Mouse (Mus musculus) liver, adult (tissue): ENCODE results near the gene Ptgs1.

Experiments
- GATA4 ChIP-seq: IDR thresholded peaks from 2 replicates; pipeline ENCODE4 v1.6.1; 2014; ENCODE audit warnings: mild to moderate bottlenecking, low read length; ENCODE audit not compliant: insufficient replicate concordance

Gene Ptgs1

DNA sequence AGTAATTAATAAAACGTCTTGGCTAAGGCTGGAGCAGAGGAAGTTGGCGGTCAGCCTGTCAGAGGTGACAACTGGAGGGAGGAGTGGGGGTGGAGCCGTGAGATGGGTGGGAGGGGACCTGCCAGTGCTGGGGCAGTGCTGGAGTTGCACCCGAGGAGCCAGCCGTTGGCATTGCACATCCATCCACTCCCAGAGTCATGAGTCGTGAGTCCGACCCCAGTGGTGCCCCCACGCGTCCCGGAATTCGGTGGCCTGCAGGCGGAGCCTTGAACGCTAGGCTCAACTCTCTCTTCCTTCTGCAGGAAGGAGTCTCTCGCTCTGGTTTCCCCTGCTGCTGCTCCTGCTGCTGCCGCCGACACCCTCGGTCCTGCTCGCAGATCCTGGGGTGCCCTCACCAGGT lies at the start of gene Ptgs1:
Gene Ptgs1 (plus strand): TSS at position 61 of the 400 bp plus-strand sequence.
- TF ChIP-seq GATA4 = no peak

DNA sequence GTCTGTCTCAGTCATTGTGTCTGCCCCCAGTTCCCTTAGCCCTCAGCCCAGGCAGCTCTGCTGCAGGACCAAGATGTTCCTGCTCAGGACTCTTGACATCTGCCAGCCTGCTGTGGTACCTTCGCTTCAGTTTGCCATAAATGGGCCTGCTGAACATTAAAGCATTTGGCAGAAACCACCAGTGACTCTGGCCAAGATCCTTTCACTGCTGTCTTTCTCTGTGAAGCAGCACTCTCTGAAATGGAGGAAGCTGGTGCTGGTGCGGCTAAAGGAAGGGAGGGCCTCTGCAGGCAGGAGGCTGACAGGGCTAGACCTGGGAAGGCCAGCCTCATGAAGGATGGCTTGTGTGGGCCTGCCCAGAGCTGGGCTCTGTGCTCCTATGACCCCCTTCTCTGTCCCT lies 46.9 kb upstream of the Ptgs1 start:
- no peak for TF ChIP-seq GATA4

DNA sequence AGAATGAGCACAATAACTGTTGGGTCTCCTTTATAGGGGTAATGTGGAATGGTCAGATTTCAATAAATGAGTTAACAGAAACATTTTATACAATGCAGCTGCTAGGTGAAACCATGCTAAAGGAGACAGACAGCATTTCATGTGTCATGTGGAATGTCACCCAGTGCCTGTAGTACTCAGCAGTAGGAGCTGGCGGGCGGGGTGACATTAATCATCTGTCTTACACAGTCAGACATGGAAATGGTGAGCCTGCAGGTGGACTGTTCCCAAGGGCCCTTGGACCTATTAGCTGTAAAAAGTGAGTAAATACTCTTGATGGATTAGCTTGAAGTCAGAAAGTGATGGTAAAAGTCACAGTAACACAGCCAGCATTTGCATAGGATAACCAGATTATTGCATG lies 46.0 kb upstream of the Ptgs1 start:
- no peak for TF ChIP-seq GATA4

DNA sequence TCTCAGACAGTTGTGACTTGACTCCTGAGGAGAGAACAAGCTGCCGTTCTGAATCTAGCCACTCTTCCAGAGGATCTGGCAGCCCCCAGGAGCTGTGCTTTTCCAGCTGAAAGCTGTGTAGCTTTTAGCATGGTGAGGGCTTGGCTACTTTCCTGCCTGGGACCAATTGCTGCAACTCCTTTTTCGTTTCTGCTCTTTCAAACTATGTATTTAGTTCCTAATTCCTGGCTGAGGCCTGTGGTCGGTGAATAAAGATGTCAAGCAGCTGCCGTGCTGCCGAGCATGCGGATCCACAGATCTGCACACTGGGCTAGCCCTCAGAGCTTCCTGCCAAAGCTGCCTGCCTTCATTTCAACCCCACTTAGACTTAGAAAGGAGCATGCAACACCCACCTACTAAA lies 45.4 kb upstream of the Ptgs1 start:
- TF ChIP-seq GATA4 = no peak

DNA sequence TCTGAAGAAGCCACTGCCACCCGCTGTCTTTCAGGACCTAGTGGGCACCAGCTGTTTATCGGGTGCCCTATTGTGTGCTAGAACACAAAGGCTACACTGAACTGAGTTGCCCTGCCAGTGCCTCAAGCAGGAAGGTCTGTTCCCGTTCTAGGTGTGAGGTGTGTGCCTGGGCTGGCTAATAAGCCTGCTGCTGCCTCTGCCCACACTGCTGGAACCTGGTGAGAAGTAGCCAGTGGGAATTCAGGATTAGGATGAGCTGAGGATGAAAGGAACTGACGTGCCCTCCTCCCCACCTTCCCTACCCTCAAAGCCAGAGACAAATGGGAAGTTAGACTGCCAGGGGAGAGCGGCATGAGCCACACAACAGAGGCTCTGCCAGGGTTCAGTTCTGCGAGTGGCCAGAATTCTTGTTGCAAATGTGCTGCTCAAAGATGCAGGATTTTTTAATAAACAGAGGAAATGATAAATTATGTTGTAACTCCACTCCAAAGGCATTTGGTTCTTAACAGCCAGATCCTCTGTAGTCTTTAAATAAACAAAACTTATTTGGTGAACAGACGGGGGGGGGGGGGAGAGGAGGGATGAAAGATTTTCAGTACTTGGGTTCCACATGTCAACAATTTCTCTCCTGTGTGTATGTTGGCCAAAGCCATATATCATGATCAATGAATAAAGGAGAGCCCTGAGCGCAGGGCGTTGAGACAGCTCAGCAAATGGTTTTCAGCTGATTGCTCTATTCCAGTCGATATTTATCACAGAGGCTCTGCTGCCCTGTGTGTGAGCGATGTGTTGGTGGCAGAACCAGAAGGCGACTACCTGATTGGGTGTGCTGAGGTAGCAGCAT lies 38.9 kb upstream of the Ptgs1 start:
- no peak for TF ChIP-seq GATA4

DNA sequence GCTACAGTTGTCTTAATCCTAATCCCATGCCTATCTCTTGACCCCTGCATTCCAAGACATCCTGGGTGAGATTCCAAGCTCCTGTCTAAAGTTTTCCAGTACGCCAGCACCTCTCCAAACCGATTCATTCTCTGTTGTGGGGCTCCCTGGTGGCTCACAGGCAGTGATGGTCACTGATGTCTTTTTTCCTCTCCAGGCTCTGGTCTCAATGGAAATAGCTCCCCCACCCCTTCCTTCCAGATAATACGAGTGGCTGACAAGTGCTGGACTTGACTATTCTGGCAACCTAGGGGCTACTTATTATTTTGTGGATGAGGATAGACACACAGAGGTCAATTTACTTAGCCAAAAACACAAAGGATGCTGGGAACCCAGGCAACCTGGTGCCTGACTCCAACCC lies 33.2 kb upstream of the Ptgs1 start:
- peak; percentile 13; the same call in 1 of the 2 replicates for TF ChIP-seq GATA4

DNA sequence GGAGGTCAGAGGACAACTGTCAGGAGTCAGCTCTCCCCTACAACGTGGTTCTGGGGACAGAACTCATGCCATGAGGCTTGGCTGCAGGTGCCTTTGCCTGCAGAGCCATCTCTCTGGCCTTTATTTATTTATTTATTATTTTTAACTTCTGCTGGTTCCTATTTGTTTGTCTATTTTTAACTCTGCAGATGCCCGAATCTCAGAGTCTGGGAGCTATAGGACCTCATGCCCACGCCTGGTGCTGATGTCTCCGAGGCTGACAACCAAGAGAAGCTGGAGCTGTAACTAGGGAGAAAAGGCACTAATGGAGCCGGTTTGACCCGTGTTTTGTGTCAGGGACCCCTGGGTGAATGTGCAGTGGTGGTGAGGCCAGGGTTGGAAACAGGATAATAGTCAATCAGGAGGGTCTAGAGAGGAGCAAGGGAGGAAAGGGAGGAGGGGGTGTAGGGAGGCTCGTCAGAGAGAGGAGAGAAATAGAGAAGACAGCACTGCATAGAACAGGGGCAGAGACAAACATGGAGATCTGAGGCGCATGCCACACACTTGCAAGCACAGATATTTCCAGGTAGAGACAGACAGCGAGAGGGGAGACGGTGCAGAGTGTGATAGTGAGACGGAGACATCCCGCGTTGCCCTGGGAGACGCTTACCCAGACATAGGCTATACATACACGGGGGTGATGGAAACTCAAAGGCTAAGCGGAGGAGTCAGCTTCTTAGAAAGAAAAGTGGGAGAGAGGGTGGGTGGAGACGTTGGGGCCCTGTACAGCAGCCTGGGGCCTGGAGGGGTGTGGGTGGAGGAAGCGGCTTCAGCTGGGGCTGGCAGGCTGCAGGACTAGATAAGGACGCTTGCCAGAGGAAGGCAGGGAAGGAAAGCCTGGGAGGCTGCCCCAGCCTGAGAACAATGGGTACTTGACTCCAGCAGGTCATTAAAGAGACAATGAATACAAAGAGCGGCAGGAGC lies 32.0 kb upstream of the Ptgs1 start:
- peak; percentile 85; the same call in 1 of the 2 replicates for TF ChIP-seq GATA4

DNA sequence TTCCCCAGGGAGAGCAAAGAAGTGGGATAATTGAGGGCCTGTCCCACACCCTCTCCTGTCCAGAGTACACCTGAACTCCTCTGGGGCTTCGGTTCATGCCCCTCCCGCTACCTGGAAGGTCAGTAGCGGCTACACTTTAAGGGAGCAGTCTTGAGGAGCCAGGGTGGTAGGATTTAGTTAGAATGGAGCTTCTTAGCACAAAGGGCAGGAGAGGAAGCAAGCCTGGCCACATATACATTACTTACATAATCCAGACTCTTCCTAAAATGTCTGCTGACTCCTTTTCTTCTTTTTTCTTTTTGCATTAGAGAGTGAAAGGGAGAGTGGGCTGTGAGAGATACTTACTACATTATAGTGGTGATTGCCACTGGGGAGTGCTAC lies 31.4 kb upstream of the Ptgs1 start:
- no peak for TF ChIP-seq GATA4

DNA sequence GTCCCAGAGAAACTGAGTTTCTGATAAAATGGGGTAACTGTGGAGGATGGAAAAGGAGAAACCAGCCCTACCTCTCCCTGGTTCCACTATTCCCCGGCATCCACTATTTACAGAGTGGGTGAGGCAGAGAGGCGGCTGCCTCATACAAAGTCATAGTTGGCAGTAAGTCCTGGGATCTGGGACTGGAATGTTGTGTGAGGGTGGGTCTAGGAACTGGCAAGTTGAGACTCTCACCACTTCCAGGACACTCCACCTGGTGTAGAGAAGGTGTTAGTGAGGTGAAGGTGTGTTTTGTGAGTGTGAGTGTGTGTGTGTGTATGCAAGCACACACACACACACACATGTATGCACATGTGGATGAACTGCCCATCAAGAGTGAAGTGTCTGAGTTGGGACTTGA lies 29.4 kb upstream of the Ptgs1 start:
- no peak for TF ChIP-seq GATA4

DNA sequence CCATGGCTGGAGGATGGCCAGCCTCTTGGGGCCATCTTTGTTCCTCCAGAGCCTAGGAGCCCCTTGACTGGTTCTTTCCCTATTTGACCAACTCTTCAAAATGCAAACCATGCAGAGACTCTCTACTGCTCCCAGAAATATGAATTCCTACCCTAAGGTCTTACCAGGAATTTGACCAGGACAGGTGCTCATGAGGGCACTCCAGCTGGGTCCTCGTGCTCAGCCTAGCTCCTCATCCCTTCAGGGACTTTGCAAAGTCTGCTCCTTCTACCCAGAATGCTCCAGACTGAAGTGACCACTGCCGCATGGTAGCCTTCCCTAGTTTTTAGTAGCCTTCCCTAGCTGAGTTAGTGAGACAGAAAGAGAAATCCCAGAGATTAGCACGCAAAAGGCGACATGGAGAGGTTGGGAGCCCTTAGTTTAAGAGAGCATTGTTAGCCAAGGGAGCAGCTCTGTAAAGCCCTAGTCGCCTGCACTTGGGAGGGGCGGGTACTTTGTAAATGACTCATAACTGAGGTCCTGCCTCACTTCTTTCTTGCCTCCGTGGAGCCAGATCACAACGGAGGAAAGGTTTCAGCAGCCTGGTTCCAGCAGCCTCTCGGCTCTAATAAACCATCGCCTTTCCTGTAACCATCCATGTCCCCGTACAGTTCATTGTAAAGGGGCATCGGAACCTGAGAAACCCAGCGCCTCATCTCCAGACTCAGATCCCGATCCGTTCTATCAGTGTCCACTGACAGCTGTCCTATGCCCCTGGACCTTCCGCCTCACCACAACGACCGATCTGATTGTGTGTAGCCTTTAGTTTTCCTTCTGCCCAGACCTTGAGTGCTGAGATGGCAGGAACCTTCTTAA lies 28.2 kb upstream of the Ptgs1 start:
- TF ChIP-seq GATA4 = no peak

DNA sequence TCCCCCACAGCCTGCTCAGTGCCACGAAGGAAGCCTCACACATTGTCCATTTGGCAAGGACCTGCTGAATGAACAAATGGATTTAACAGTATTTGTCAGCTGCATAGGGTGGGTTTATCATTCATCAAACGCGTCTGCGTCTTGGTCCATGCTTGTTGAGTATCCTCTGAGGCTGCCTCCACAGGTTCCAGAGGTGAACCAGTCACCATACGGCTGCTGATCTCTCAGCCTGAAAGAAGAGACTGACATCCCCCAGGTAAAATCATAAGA lies 27.7 kb upstream of the Ptgs1 start:
- TF ChIP-seq GATA4 = no peak

DNA sequence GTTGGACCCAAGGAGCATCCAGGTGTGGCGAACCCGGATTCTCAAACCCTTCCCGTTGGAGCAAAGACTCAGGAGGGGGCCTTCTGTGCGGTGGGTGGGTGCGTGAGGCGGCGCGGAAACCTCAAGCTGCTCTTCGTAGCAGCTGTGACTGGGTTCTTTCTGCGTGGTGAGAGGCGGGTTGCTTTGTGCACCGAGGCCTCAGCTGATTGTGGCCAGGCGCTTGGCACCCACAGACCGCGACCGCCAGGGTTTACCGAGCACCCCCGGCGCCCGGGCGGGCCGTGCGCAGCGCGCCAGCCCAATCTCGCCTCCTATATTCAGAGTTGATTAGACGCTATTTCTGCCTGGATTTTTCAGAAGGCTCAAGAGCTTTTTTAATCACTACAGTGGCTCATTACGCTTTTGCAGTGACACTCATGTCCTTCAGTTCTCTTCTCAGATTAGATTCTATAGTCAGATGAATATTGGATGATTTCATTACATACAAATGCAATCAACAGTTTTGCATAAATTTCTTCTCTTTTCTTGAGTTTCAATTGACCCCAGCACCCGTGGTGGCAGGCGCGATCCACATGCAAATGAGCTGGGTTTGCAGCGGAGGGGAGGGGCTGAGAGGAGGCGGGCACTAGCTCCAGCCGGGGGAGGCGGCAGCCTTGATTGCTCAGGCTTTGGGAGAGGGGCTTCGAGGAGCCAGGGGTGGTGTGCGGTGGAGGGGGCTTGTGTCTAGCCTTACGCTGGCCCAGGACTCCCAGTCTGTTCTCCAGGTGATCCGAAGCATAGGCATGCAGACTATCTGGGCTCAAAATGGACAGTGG lies 27.0 kb upstream of the Ptgs1 start:
- no peak for TF ChIP-seq GATA4

DNA sequence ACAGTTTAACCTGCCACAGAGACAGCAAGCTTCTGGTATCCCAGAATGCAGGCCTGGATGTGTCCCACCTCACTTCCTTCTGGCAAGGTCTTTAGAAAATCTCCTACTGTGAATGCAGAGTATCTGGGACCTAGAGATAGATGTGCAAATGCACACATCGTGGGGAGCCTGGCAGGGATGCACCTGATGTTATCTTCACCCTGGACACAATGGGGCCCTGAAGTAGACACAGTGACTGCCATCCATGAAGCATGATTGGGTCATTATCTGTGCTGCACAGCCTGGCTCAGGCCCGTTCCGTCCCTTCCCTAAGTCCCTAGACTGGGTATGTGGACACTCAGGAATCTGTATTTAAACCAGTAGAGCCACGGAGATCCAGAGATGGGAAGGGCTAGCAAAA lies 25.6 kb upstream of the Ptgs1 start:
- no peak for TF ChIP-seq GATA4

DNA sequence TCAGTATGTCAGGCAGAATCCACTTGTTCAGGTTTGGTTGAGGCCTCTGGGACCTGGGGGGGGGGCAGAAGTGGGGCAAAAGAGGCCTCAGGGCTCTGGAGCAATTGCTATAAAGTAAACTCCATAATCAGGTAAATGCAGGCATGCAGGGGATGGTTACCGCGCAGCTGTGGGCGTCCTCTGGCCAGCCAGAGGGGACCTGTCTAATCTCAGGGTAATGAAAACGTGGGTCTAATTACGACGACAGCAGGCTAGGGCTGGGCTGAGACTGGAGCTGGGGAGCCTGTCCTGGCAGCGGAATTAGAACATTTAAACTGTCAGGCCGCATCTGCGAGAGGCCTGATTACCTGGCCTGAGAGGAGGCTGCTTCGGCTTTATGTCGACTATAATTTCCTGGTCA lies 23.2 kb upstream of the Ptgs1 start:
- TF ChIP-seq GATA4 = no peak

DNA sequence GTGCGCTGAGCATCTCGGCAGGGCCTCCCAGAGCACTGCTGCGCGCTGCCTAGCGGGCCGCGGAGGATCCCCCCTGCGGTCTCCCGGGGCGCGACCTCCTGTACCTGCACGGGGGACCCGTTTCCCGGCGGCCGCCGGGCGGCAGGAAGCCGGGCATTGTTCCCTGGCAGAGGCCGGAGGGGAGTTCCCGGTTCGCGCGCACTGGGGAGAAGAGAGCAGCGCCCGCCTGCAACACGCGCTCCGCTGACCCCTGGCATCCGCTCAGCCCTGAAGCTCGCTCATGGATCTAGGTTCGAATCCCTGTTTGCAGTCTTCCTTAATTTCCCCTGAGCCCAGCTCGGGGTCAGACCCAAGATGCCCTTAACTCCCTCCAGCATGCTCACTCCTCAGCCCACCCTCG lies 19.4 kb upstream of the Ptgs1 start:
- TF ChIP-seq GATA4 = no peak

DNA sequence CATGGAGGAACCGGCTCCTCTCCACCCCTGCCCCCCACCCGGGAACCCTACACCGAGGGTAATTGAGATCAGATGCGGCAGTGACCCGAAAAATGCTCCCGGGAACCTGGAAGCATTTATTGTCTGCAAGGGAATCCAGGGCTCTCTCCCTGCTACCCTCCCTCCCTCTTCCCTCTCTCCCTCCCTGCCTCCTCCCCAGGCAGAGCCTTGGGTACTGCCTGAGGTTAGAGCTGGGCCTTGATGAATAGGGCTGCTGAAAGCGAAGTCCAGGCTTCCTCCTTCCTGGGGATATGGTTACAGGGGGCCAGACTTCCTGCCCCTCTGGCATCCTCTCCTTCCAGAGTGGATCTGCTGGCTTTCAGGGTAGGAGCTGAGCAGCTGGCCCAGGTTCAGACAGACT lies 18.4 kb upstream of the Ptgs1 start:
- TF ChIP-seq GATA4 = no peak
